Mouse (Mus musculus): Measurements from ENCODE around the gene Mrpl1.
A peak's percentile ranks its signal among the peaks of the same experiment; 100 is the strongest.

Gene Mrpl1

GRCm38 (mm10) chr5:96208543-96208942 is 750 bp upstream of the Mrpl1 start:
- no peak for DNase-seq

- peak; percentile 89 for DNase-seq
These were observed 757 bp downstream of the Mrpl1 start for GRCm38 (mm10) chr5:96209916-96210583.

GRCm38 (mm10) chr5:96218648-96219047 is 9.4 kb downstream of the Mrpl1 start:
- DNase-seq, result no peak

- no peak for DNase-seq
These were observed 10.2 kb downstream of the Mrpl1 start for GRCm38 (mm10) chr5:96219512-96219911.

GRCm38 (mm10) chr5:96221298-96221697 is 12.0 kb downstream of the Mrpl1 start:
- DNase-seq, result no peak

GRCm38 (mm10) chr5:96221812-96222585 is 12.7 kb downstream of the Mrpl1 start:
- DNase-seq, result no peak

GRCm38 (mm10) chr5:96222964-96223363 is 13.7 kb downstream of the Mrpl1 start:
- no peak for DNase-seq

- DNase-seq, result no peak
These were observed 17.2 kb downstream of the Mrpl1 start for GRCm38 (mm10) chr5:96226490-96226889.

- DNase-seq, result no peak
These were observed 19.7 kb downstream of the Mrpl1 start for GRCm38 (mm10) chr5:96228967-96229366.

- DNase-seq, result no peak
These were observed 29.5 kb downstream of the Mrpl1 start for GRCm38 (mm10) chr5:96238797-96239196.

GRCm38 (mm10) chr5:96240856-96241255 is 31.6 kb downstream of the Mrpl1 start:
- DNase-seq, result no peak

- no peak for DNase-seq
These were observed 35.2 kb downstream of the Mrpl1 start for GRCm38 (mm10) chr5:96244511-96244910.

GRCm38 (mm10) chr5:96253995-96254394 is 44.7 kb downstream of the Mrpl1 start:
- no peak for DNase-seq

- DNase-seq, result no peak
These were observed 45.9 kb downstream of the Mrpl1 start for GRCm38 (mm10) chr5:96255166-96255565.

- DNase-seq, result no peak
These were observed 48.9 kb downstream of the Mrpl1 start for GRCm38 (mm10) chr5:96258210-96258609.

- peak; percentile 85 for DNase-seq
These were observed 57.9 kb downstream of the Mrpl1 start for GRCm38 (mm10) chr5:96267017-96267702.

GRCm38 (mm10) chr5:96271070-96271469 is 61.8 kb downstream of the Mrpl1 start:
- DNase-seq, result no peak

- no peak for DNase-seq
These were observed 96.5 kb downstream of the Mrpl1 start for GRCm38 (mm10) chr5:96305786-96306185.

GRCm38 (mm10) chr5:96306271-96306670 is 97.0 kb downstream of the Mrpl1 start:
- no peak for DNase-seq

GRCm38 (mm10) chr5:96306826-96307225 is 97.5 kb downstream of the Mrpl1 start:
- DNase-seq, result no peak

GRCm38 (mm10) chr5:96308086-96308485 is 98.8 kb downstream of the Mrpl1 start:
- no peak for DNase-seq

GRCm38 (mm10) chr5:96308645-96309044 is 99.4 kb downstream of the Mrpl1 start:
- no peak for DNase-seq

- DNase-seq, result no peak
These were observed 100.3 kb downstream of the Mrpl1 start for GRCm38 (mm10) chr5:96309566-96309965.

GRCm38 (mm10) chr5:96311677-96312076 is 102.4 kb downstream of the Mrpl1 start:
- DNase-seq, result no peak

Measured in right cerebral cortex, postnatal 4 days (tissue).